Mouse (Mus musculus) lung, postnatal 0 days (tissue): ENCODE measurements at regions not wholly inside any gene's neighbourhood (a gene's known extent, or its start where the extent isn't known, plus 50 kb on each side); places are given as distances from the start of the nearest gene placed in this dataset.

Source experiments
- CTCF ChIP-seq: IDR thresholded peaks from 2 replicates; pipeline ENCODE4 v1.5.1; 2016; ENCODE audit warnings: antibody characterized with exemption, mild to moderate bottlenecking
- EP300 ChIP-seq: IDR thresholded peaks from 2 replicates; pipeline ENCODE4 v1.6.1; 2016; ENCODE audit warnings: antibody characterized with exemption, mild to moderate bottlenecking, control low read depth

- TF ChIP-seq CTCF (no peak), EP300 (no peak)
Observed at GRCm38 (mm10) chr4:114304654-114305053, 101.9 kb upstream of the Trabd2b start.
